Mouse (Mus musculus) layer of hippocampus, adult 9-11 months (tissue): ENCODE data around the gene Fam19a2.

Experiments
- DNase-seq: peaks from one replicate; pipeline ENCODE4 v3.0.0; 2022

The Fam19a2 gene

DNA sequence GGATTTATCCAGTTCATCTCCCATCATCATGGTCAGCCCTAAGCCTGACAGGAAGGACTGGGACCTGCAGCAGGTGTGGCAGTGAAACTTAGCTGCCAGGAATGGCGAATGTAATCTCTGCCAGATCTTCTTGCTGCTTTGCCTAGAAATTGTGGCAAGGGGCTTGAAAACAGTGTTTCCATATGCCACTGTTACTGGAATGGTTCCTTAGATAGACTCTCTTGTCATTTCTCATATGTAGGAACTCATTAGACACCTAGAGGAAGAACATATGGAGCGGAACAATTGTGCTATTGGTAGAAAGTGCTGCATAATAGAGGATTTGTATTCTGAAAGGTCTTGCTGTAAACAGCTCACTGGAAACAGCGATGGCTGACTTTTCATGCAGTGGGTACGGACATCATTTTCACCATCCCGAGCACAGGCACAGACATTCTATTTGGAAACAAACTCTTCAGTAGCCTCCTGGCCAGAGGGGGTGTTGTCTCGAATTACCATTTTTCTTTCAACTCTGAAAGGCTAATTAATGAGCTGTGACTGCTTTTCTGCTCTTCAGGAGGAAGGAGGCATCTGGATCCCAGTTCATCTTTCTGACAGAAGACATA lies 488.0 kb downstream of the Fam19a2 start:
- DNase-seq = no peak

GRCm38 (mm10) chr10:123752755-123753154 lies 489.0 kb downstream of the Fam19a2 start:
- no peak for DNase-seq

DNA sequence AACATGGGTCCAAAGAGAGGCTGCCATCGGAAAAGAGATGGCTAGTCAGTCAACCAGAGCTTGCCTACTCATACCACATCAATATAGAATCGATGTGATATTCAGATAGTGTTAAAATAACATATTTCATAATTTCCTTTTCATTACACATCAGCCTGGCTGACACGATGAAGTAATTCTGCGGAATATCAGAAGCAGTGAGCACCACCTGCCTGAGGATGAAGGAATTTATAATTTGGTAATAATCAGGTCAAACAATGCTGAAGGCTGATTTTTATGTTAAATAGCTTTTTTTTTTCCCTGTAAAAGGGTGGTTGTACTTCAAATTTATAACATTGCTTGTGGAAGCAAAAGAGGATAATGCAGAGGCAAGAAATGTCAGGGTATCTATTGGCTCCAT lies 490.2 kb downstream of the Fam19a2 start:
- DNase-seq = no peak

GRCm38 (mm10) chr10:123789374-123789773 lies 525.6 kb downstream of the Fam19a2 start:
- DNase-seq = peak; percentile 14
